Mouse (Mus musculus) retina, embryonic 14.5 days (tissue): ENCODE results near the gene Olfr56.
A peak's percentile ranks its signal among the peaks of the same experiment; 100 is the strongest.

Source experiments
- DNase-seq: peaks from one replicate; pipeline ENCODE4 v3.0.0-alpha.2; 2015; ENCODE audit warnings: low spot score

The Olfr56 gene

GRCm38 (mm10) chr11:49092786-49093185 lies 114.1 kb downstream of the Olfr56 start:
- no peak for DNase-seq

- DNase-seq = no peak
These were observed 115.4 kb downstream of the Olfr56 start for GRCm38 (mm10) chr11:49093861-49094660.

GRCm38 (mm10) chr11:49095367-49095766 lies 116.7 kb downstream of the Olfr56 start:
- DNase-seq = peak; percentile 44

GRCm38 (mm10) chr11:49100409-49100808 lies 121.7 kb downstream of the Olfr56 start:
- no peak for DNase-seq

- no peak for DNase-seq
These were observed 122.8 kb downstream of the Olfr56 start for GRCm38 (mm10) chr11:49101500-49101899.

GRCm38 (mm10) chr11:49103047-49103693 lies 124.5 kb downstream of the Olfr56 start:
- DNase-seq = peak; percentile 87

GRCm38 (mm10) chr11:49105752-49106151 lies 127.1 kb downstream of the Olfr56 start:
- DNase-seq = no peak

- DNase-seq = no peak
These were observed 129.2 kb downstream of the Olfr56 start for GRCm38 (mm10) chr11:49107650-49108537.

- DNase-seq = peak; percentile 54
These were observed 130.1 kb downstream of the Olfr56 start for GRCm38 (mm10) chr11:49108833-49109232.

GRCm38 (mm10) chr11:49111000-49111399 lies 132.3 kb downstream of the Olfr56 start:
- DNase-seq = no peak

- no peak for DNase-seq
These were observed 134.0 kb downstream of the Olfr56 start for GRCm38 (mm10) chr11:49112624-49113219.

GRCm38 (mm10) chr11:49114158-49114557 lies 135.5 kb downstream of the Olfr56 start:
- DNase-seq = no peak

GRCm38 (mm10) chr11:49114774-49115173 lies 136.1 kb downstream of the Olfr56 start, which contains the start of gene Olfr1396:
TSS of gene Olfr1396 (minus strand) at chr11:49114874.
- DNase-seq = no peak

- no peak for DNase-seq
These were observed 140.9 kb downstream of the Olfr56 start for GRCm38 (mm10) chr11:49119635-49120034.

GRCm38 (mm10) chr11:49124169-49124568 lies 145.5 kb downstream of the Olfr56 start:
- DNase-seq = no peak

- DNase-seq = no peak
These were observed 163.3 kb downstream of the Olfr56 start, which contains the start of gene Olfr1395 for GRCm38 (mm10) chr11:49141974-49142373. TSS of gene Olfr1395 (plus strand) at chr11:49142274.

GRCm38 (mm10) chr11:49154077-49154476 lies 175.4 kb downstream of the Olfr56 start, which contains the start of gene Olfr1394:
TSS of gene Olfr1394 (plus strand) at chr11:49154377.
- DNase-seq = no peak

GRCm38 (mm10) chr11:49156821-49157814 lies 178.4 kb downstream of the Olfr56 start:
- DNase-seq = no peak

GRCm38 (mm10) chr11:49168839-49169611 lies 190.3 kb downstream of the Olfr56 start:
- peak; percentile 45 for DNase-seq

- no peak for DNase-seq
These were observed 191.9 kb downstream of the Olfr56 start for GRCm38 (mm10) chr11:49170576-49170975.
